Mouse (Mus musculus): ENCODE measurements around the gene Pex3. TPM values are rescaled to one million over a fixed set of nuclear protein-coding genes. Genes with fewer than 3 reads are reported as not detected.
A peak's percentile ranks its signal among the peaks of the same experiment; 100 is the strongest.

Gene Pex3
- 10 to 100 TPM; 31.3 to 33.3 TPM for total RNA-seq (2021)
- long read RNA-seq, experiment 1, transcript Pex3-201 (12 exons, 2,129 nt) = major isoform, 9 of 14 reads
- long read RNA-seq, experiment 1, partial matches to known transcripts = 1 of 14 reads
- long read RNA-seq, experiment 1, other reads (novel, unspliced or antisense) = 3 of 14 reads
- long read RNA-seq, experiment 2, transcript Pex3-201 (12 exons, 2,129 nt) = major isoform, 20 of 29 reads
- long read RNA-seq, experiment 2, partial matches to known transcripts = 2 of 29 reads
- long read RNA-seq, experiment 2, other reads (novel, unspliced or antisense) = 5 of 29 reads

DNA sequence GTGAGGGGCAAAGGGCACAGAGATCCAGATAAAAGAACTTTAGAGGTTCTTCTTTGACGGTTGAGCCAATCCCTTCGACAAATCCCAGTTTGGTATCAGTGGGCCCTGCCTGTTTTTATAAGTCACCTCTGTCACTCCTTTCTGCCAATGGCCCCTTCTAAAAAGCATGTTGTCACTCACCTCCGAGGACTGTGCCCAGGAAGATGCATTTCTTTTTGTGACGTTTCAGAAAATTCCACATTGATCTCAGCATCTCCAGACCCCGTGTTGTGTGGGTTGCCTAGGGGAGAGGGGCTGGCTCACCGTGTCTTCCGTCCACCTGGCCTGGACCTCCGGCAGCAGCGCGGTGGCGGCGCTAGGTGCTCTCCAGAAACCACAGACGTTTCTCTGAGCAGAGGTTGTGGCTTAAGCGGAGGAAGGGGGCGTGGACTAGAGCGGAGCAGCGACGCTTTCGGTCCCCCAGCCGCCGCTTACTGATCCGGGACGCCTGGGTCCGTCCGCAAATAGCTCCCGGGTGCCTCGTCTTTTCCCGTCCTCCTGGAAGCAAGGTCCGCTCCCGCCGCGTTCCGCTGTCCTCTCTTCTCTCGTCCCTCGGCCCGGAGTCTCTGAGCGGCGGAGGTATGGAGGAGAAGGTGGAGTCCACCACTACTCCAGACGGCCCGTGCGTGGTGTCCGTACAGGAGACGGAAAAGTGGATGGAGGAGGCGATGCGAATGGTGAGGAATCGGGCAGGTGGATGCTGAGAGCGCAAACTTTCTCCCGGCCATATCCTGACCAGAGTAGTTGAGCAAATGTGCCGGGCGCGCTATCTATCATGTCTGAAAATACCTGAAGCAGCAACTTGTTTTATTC, at the start of gene Pex3, which contains the start of gene Adat2:
Gene Pex3 (minus strand): TSS at position 497 of the 852 bp plus-strand sequence.
Gene Adat2 (plus strand): TSS at position 249 of the 852 bp plus-strand sequence.
- peak; percentile 81 to 89 for DNase-seq (ENCODE audit: low spot score in 2 of 2)
- Histone ChIP-seq H3K27ac (peak within 1 kb of the TSS; percentile 89), H3K4me3 (peak within 1 kb of the TSS; percentile 97)
- no peak for TF ChIP-seq CTCF (conservative IDR thresholded peaks at IDR 0.05)

DNA sequence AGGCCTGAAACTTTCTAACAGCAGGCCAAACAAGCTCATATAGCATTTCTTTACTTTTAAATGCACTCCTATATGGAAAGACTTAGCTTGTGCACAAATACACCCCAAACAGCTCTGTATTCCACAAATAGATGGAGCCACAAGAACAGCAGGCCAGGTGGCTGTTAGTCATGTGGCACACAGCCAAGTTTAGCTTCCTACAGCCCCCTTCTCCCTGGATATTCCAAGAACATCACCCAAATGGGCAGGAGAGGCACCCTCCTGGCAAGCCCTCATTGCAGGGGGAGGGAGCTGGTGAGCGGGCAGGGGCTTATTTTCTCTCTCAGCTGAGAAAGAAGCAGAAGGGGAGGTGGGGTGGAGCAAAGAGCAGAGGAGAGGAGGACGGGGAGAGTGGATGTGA, 48.0 kb upstream of the Pex3 start:
- TF ChIP-seq CTCF (conservative IDR thresholded peaks at IDR 0.05) = no peak
- peak; percentile 16 to 32 for DNase-seq (ENCODE audit: low spot score in 2 of 2)
- Histone ChIP-seq H3K4me3 (no peak overlapping the region), H3K27ac (no peak overlapping the region)

DNA sequence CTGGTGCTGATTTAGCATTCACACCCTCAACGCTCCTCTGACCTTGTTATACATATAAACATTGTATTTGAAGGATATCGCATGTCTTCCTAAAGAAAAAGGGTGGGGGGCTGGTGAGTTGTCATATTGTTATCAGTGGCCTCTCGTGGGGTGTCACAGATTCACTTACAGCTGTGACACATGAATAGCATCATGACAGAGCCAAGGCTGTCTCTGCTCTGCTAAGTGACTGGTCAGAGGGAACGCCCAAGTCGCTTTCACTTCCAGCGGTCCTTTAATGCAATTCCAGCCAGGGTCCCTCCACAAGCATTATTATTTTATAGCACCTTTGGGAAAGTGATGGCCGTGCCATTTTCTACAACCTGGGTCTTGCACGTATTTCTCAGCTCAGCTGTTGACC, 44.5 kb upstream of the Pex3 start:
- no peak for TF ChIP-seq CTCF (conservative IDR thresholded peaks at IDR 0.05)
- Histone ChIP-seq H3K27ac (no peak overlapping the region), H3K4me3 (no peak overlapping the region)
- DNase-seq (ENCODE audit: low spot score in 2 of 2) = no peak

DNA sequence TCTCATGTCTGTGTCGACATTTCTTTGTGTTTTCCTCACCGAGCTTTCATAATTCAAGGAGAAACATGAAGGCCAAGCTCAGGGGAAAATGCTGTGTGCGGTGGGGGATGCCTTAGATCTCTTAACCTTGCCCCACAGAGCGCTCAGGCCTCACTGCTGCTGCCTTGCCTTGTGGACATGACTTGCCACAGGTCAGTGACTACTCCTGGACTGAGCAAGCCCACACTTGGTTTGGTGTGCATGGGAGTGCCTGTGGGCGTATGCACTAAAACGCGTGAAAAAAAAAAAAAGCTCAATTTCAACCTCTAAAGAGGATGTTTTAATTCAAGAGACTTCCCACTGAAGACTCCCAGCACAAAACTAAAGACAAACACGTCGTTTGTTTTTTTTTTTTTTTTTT, 43.9 kb upstream of the Pex3 start:
- Histone ChIP-seq H3K4me3 (no peak overlapping the region), H3K27ac (no peak overlapping the region; the same call in 1 of the 2 replicates)
- no peak for DNase-seq (ENCODE audit: low spot score in 2 of 2)
- TF ChIP-seq CTCF (conservative IDR thresholded peaks at IDR 0.05) = no peak

DNA sequence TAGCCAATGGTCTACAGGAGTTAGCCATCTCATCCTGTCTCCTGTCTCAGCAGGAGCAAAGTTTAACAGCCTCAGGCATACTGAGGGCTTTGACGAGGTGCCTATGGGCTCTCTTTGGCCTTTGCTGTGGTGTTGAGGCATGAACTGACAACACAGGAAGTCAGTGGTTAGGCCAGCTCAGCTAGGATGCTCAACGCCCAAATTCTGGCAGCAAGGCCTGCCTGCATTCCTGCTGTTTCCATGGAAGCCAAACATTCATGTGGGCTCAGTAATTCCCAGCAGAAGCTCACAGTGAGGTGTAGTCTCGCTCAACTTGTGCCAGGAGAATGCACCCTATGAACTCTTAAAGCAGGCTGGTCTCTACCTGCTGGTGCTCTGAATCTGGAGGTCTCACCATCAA, 43.1 kb upstream of the Pex3 start:
- H3K4me3 ChIP-seq = no peak overlapping the region
- peak overlapping the region; percentile 43; the same call in 1 of the 2 replicates for H3K27ac ChIP-seq
- TF ChIP-seq CTCF (conservative IDR thresholded peaks at IDR 0.05) = no peak
- peak; percentile 27 to 42 for DNase-seq (ENCODE audit: low spot score in 2 of 2)

DNA sequence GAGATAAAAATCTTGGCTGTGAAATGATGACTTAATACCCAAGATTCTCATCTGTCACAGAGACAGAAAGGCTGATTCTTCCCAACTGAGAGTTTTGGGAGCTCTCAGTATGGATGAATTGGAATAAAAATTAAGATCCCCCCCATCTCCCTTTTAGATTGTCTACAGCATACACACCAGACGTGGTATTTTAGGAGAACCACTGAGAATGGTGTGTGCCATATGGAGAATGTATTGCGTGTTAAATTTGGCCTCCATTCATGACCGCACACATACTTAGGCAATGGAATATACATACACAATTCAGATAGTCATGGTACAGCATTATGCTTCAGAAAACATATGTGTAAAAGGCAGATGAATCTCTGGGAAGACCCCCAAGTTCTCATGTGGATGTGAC, 40.6 kb upstream of the Pex3 start:
- Histone ChIP-seq H3K4me3 (no peak overlapping the region), H3K27ac (no peak overlapping the region)
- DNase-seq (ENCODE audit: low spot score in 2 of 2) = no peak
- no peak for TF ChIP-seq CTCF (conservative IDR thresholded peaks at IDR 0.05)

DNA sequence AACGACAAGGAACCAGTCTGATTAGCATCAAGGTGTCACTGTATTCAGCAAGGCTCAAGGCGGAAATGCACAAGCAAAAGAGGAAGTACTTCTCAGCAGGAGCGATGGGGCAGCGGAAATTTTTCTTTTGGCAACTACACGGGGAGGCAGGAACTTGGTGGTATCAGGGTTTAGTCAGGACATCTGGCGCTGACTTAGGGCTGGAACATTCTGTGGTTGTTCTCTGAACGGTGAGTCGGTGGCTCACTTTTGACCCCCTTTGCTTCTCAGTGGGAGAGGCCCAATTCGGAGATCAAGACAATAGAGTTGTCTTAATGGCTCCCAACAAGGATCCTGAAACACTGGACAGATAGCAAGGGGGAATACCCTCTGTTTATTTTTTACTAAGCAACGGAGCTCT, 39.3 kb upstream of the Pex3 start:
- DNase-seq (ENCODE audit: low spot score in 2 of 2) = no peak
- no peak overlapping the region for H3K27ac ChIP-seq
- H3K4me3 ChIP-seq = no peak overlapping the region
- TF ChIP-seq CTCF (conservative IDR thresholded peaks at IDR 0.05) = no peak

DNA sequence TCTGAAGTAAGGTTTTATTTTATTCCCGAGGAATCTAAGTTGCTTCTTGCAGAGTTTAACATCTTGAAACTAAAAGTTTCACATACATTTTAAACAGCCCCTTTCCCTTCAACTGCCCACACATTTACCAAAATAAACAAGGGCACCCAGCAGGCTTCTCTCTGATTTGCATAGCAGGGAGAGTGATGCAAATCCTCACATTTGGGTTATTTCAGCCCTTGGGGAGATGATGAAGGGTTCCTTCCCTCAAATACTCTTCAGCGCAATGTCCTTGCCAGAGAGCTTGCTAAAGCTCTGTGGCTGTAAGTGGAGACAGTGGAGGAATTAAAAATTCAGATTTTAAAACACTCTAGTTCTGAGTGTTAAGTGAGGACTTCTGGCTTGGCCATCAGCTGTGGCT, 35.0 kb upstream of the Pex3 start:
- Histone ChIP-seq H3K4me3 (no peak overlapping the region), H3K27ac (no peak overlapping the region)
- no peak for DNase-seq (ENCODE audit: low spot score in 2 of 2)
- no peak for TF ChIP-seq CTCF (conservative IDR thresholded peaks at IDR 0.05)

DNA sequence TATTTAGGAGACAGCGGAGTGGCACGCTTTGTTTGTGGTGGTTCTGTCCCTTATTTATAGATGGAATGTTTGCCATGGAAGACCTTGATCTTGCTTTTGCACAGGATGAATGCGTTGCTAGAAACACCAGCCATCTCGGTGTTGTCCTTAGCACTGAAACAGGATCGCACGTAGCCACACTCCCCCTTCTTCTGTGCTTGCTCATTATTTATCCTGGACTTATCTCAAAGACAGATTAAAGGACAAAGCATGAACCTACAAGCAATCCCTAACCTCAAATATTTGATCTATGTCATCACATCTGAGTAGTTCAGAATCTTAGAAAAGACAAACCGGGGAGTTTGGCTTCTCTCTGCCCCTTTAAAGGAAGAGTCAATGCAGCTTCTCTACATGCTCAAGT, 24.2 kb upstream of the Pex3 start:
- DNase-seq (ENCODE audit: low spot score in 2 of 2) = no peak
- no peak for TF ChIP-seq CTCF (conservative IDR thresholded peaks at IDR 0.05)
- Histone ChIP-seq H3K4me3 (no peak overlapping the region), H3K27ac (no peak overlapping the region)

DNA sequence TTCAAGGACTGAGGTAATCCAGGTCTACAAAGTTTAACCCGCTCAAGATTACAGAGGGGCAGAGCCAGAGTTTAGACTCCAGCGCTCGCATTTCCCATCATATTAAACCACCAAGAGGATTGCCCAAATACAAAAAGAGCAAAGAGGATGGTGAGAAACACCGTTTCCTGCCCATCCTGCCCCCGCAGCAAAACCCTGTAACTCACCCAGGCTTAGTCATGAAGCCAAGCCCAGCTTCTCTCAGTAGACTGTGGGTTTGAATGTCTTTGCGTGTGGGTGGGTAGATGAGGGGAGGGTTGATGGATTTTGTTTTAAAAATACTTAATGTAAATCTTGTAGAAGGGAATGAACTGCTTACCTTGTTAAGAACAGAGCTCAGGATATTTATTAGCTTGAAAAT, 19.5 kb upstream of the Pex3 start:
- DNase-seq (ENCODE audit: low spot score in 2 of 2) = no peak
- Histone ChIP-seq H3K27ac (no peak overlapping the region), H3K4me3 (no peak overlapping the region)
- no peak for TF ChIP-seq CTCF (conservative IDR thresholded peaks at IDR 0.05)

DNA sequence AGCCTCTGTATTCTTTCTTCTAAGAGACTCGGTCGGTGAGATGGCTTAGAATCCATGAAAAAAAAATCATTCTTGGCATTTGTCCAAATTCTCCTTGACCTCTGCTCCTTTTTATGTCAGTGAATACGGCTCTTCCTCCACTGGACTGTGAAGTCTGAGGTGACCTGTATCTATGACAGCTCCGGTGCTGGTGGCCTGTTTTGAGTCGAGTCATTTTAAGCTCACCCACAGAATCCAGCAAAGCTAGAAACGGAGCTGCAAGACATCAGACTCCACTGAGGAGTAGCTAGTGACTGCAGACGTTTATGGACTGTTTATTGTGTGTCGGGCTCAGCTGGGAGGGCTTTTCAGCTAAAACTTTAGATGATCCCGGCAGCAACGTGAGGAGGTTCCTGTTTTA, 19.1 kb upstream of the Pex3 start:
- no peak overlapping the region for H3K27ac ChIP-seq
- DNase-seq (ENCODE audit: low spot score in 2 of 2) = no peak
- H3K4me3 ChIP-seq = no peak overlapping the region
- TF ChIP-seq CTCF (conservative IDR thresholded peaks at IDR 0.05) = no peak

DNA sequence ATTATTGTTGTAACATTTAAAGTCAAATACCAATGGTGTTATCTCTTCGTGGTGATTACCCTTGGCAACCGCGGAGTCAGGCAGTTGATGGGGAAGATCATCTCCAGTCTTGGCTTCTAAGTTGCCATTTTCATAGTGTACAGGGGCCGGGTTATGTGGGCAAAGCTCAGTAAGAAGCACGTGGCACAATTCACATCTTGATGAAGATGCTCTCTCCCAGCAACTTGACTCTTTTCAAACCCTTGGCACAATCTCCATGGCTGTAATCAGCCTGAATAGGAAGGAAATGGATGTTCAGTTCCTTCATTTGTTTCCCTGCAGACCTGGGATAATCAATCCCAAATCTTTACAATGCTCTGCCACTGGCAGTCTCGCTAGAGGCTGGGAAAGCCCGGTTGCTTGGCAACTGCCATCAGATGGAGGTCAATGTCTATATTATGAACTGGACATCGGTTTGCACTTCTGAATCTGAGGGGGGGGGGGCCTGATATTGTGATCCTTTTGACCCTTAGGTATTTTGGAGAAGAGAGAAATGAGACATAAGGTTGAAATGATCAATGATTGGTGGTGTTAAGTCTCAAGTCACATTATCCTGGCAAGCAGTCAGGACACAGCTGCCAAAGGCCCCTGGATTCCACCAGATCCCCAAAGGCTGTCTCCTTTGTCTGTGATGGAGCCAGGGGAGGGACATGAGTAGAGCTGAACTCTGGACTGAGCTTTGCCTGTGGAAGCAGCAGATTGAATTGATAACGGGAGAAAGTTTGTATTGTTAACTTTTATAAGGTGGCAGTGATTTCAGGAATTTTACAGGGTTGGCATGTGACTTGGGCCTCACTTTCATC, 18.0 kb upstream of the Pex3 start:
- DNase-seq (ENCODE audit: low spot score in 2 of 2) = no peak
- no peak overlapping the region for H3K4me3 ChIP-seq
- no peak overlapping the region for H3K27ac ChIP-seq
- no peak for TF ChIP-seq CTCF (conservative IDR thresholded peaks at IDR 0.05)

DNA sequence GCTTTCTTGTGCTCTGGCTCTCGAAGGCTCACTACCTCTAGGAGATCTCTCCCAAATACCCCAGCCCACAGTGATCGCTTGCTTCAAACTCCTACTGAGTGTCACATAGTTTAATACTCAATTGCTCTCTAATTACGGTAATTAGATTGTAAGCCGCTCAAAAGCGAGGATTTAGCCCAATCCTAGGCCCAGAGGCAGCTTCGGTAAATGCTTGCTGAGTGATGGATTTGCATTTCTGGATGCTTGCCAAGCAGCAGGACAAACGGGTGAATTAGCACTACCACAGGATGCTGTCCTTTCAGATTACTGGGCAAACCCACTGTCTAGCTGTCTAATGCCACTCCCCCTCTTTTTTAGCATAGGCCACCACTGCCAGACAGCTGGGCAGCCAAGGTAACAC, 16.9 kb upstream of the Pex3 start:
- Histone ChIP-seq H3K4me3 (no peak overlapping the region), H3K27ac (no peak overlapping the region)
- no peak for DNase-seq (ENCODE audit: low spot score in 2 of 2)
- no peak for TF ChIP-seq CTCF (conservative IDR thresholded peaks at IDR 0.05)

Data from layer of hippocampus, adult 2 months (tissue).